In the genomic region with DNA sequence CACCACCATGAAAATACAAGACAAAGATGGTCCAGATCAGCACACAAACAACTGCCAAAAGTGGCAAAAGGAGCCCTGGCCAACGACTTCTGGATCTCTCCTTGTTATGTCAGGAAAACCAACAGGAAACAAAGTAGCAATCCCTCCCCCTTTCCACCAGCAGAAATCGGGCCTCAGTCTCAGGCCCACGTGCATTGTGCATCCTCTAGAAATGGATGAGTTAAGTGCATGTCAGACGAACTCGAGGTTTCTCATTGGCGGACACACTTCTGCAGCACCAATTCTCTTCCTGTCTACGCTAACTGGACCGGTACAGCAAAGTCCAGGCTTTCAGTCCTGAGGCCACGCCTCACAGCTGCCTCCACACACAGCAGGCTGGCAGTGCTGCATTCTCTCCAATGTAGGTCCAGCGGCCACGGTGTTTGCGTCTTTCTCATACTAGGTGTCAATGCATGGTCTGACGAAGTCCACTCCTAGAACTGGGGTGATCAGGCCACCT, we compare ENCODE assay signal across 22 mouse cellular contexts. TPM values are rescaled to one million over a fixed set of nuclear protein-coding genes. Genes with fewer than 3 reads are reported as not detected.
DNase-seq lines count a peak whose midpoint lies in the region; ATAC-seq and TF ChIP-seq lines count a peak whose summit lies in the region.
"Had no signal": no experiment of that assay in that cellular context is flagged by ENCODE, and none has a peak within 500 bp of the region (broad histone marks: within the 10 kb centered on the region; RNA-seq: fewer than 3 reads in every experiment).

No protein-coding gene starts in this region.

- H3K27ac ChIP-seq in heart, adult 2 months: peak overlapping the region; percentile 20; the same call in 1 of the 2 replicates
- H3K27ac ChIP-seq in heart, embryonic 16.5 days (ENCODE audit: low read length): peak overlapping the region; percentile 93
- 0 out of 2 replicates have a peak overlapping the region, but pooled peaks have one; percentile 76 for H3K27ac ChIP-seq in limb, embryonic 12.5 days
- H3K27ac ChIP-seq in limb, embryonic 10.5 days: no peak overlapping the region
- H3K27ac ChIP-seq in midbrain, postnatal 0 days (ENCODE audit: low read depth, low read length): no peak overlapping the region
- H3K27ac ChIP-seq: hindbrain, embryonic 13.5 days; kidney, postnatal 0 days; left cerebral cortex, adult 2 months had no signal

- WGBS in heart, adult 2 months: 51% methylated on average over 13 of the region's 13 CpGs
- WGBS in heart, embryonic 16.5 days: 67% methylated on average over 13 of the region's 13 CpGs
- WGBS in limb, embryonic 12.5 days: 88% methylated on average over 13 of the region's 13 CpGs
- 90% methylated on average over 13 of the region's 13 CpGs for WGBS in limb, embryonic 10.5 days
- 91% methylated on average over 13 of the region's 13 CpGs for WGBS in midbrain, postnatal 0 days

- H3K4me2 ChIP-seq in heart, embryonic 16.5 days (ENCODE audit: low read depth, low read length): no peak overlapping the region
- no peak overlapping the region for H3K4me2 ChIP-seq in limb, embryonic 12.5 days
- H3K4me2 ChIP-seq in midbrain, postnatal 0 days (ENCODE audit: low read depth, low read length, poor library complexity, severe bottlenecking): no peak overlapping the region
- H3K4me2 ChIP-seq: forebrain, embryonic 12.5 days; hindbrain, embryonic 13.5 days; intestine, embryonic 15.5 days had no signal

- peaks cover 3% of the 10 kb centered on the region; the same call in 1 of the 2 replicates for H3K79me2 ChIP-seq in heart, adult 2 months (replicated peaks; ENCODE audit: control insufficient read depth, insufficient read depth, low read length)

- H3K36me3 ChIP-seq in heart, adult 2 months (ENCODE audit: control insufficient read depth, insufficient read depth, low read length): no peaks in the 10 kb centered on the region
- peaks cover 27% of the 10 kb centered on the region; the same call in 1 of the 2 replicates for H3K36me3 ChIP-seq in heart, embryonic 16.5 days (ENCODE audit: control insufficient read depth, insufficient read depth)
- peaks cover 70% of the 10 kb centered on the region for H3K36me3 ChIP-seq in limb, embryonic 12.5 days
- peaks cover 76% of the 10 kb centered on the region for H3K36me3 ChIP-seq in limb, embryonic 10.5 days
- peaks cover 46% of the 10 kb centered on the region for H3K36me3 ChIP-seq in midbrain, postnatal 0 days (ENCODE audit: insufficient read depth, low read length)

- no peak for TF ChIP-seq EP300 in heart, adult 2 months (IDR thresholded peaks at IDR 0.05; ENCODE audit: insufficient read depth, low read depth, low read length)

- no peak overlapping the region for H3K9ac ChIP-seq in heart, adult 2 months (ENCODE audit: low read depth, low read length)
- no peak overlapping the region for H3K9ac ChIP-seq in heart, embryonic 16.5 days (ENCODE audit: low read length)
- H3K9ac ChIP-seq in limb, embryonic 12.5 days (replicated peaks): no peak overlapping the region
- H3K9ac ChIP-seq in midbrain, postnatal 0 days (replicated peaks; ENCODE audit: low read length, poor library complexity, severe bottlenecking): no peak overlapping the region
- H3K9ac ChIP-seq: embryonic facial prominence, embryonic 13.5 days; forebrain, embryonic 12.5 days; hindbrain, embryonic 13.5 days had no signal

- H3K4me3 ChIP-seq in heart, adult 2 months: no peak overlapping the region
- H3K4me3 ChIP-seq in heart, embryonic 16.5 days (ENCODE audit: low read length): no peak overlapping the region
- H3K4me3 ChIP-seq in limb, embryonic 12.5 days (replicated peaks): no peak overlapping the region
- H3K4me3 ChIP-seq in limb, embryonic 10.5 days: no peak overlapping the region
- H3K4me3 ChIP-seq in midbrain, postnatal 0 days (ENCODE audit: low read depth, low read length): no peak overlapping the region
- H3K4me3 ChIP-seq: embryonic facial prominence, embryonic 13.5 days; erythroblast, embryonic 14.5 days; forebrain, embryonic 12.5 days; hindbrain, embryonic 13.5 days; intestine, embryonic 15.5 days; left cerebral cortex, adult 2 months had no signal

- no peak for TF ChIP-seq CTCF in heart, adult 2 months (IDR thresholded peaks at IDR 0.05)
- no peak for TF ChIP-seq CTCF in midbrain, postnatal 0 days (IDR thresholded peaks at IDR 0.05)

- no peak for DNase-seq in heart, adult 2 months
- DNase-seq in heart, postnatal 36 days: no peak
- DNase-seq in heart, adult 18-20 months: no peak
- no peak for DNase-seq in limb, embryonic 10.5 days (ENCODE audit: low spot score)
- DNase-seq in midbrain, postnatal 0 days (ENCODE audit: low spot score): no peak
- DNase-seq: adrenal gland, postnatal 25 days; cerebellum, adult 8-10 months; cerebellum, postnatal 36 days; embryo, embryonic 11 days; liver; thymus, adult 2 months had no signal

- no peak for TF ChIP-seq POLR2A in heart, adult 2 months (IDR thresholded peaks at IDR 0.05; ENCODE audit: insufficient read depth, low read depth, low read length)

- ATAC-seq in heart, embryonic 16.5 days (replicated peaks; ENCODE audit: extremely low read depth, insufficient read depth, low FRiP score): no peak
- ATAC-seq in limb, embryonic 12.5 days (ENCODE audit: insufficient number of reproducible peaks, insufficient read depth, low FRiP score, low TSS enrichment, low read depth): no peak
- ATAC-seq in midbrain, postnatal 0 days (ENCODE audit: low FRiP score): no peak
- ATAC-seq: intestine, embryonic 15.5 days; lung, postnatal 0 days; midbrain, embryonic 16.5 days had no signal

- peaks cover 7% of the 10 kb centered on the region for H3K4me1 ChIP-seq in heart, adult 2 months (ENCODE audit: control insufficient read depth, insufficient read depth, low read length)
- peaks cover 29% of the 10 kb centered on the region for H3K4me1 ChIP-seq in heart, embryonic 16.5 days (ENCODE audit: control insufficient read depth, insufficient read depth, low read length)
- H3K4me1 ChIP-seq in limb, embryonic 12.5 days (replicated peaks): peaks cover 8% of the 10 kb centered on the region
- peaks cover 26% of the 10 kb centered on the region for H3K4me1 ChIP-seq in limb, embryonic 10.5 days
- H3K4me1 ChIP-seq in midbrain, postnatal 0 days (ENCODE audit: insufficient read depth, low read length): peaks cover 5% of the 10 kb centered on the region

- intact Hi-C loops in heart, adult 2 months (cut with DNase I): loop anchor here (2.0 to 10.0 kb wide), 2 partner anchors 61 to 139 kb away; no protein-coding TSS in a partner anchor
- intact Hi-C loops in heart, postnatal 36 days (cut with DNase I): loop anchor here (2.0 kb wide), 1 partner anchor 59 kb away; the partner anchor contains the start of gene Camk2g

- H3K27me3 ChIP-seq in heart, adult 2 months (ENCODE audit: control insufficient read depth, insufficient read depth, low read length): no peaks in the 10 kb centered on the region
- no peaks in the 10 kb centered on the region for H3K27me3 ChIP-seq in heart, embryonic 16.5 days (ENCODE audit: control insufficient read depth, insufficient read depth, low read length)
- H3K27me3 ChIP-seq in limb, embryonic 12.5 days: no peaks in the 10 kb centered on the region
- no peaks in the 10 kb centered on the region for H3K27me3 ChIP-seq in limb, embryonic 10.5 days (ENCODE audit: low read depth, poor library complexity, severe bottlenecking)
- no peaks in the 10 kb centered on the region for H3K27me3 ChIP-seq in midbrain, postnatal 0 days (ENCODE audit: insufficient read depth, low read length)
- H3K27me3 ChIP-seq: embryonic facial prominence, embryonic 13.5 days; forebrain, embryonic 12.5 days; hindbrain, embryonic 13.5 days; intestine, embryonic 15.5 days had no signal

- no peaks in the 10 kb centered on the region for H3K9me3 ChIP-seq in heart, embryonic 16.5 days (replicated peaks; ENCODE audit: control insufficient read depth, low read length)
- H3K9me3 ChIP-seq in limb, embryonic 12.5 days: no peaks in the 10 kb centered on the region
- H3K9me3 ChIP-seq in limb, embryonic 10.5 days (replicated peaks): no peaks in the 10 kb centered on the region
- no peaks in the 10 kb centered on the region for H3K9me3 ChIP-seq in midbrain, postnatal 0 days (ENCODE audit: low read length)
- H3K9me3 ChIP-seq: embryonic facial prominence, embryonic 13.5 days; forebrain, embryonic 12.5 days; hindbrain, embryonic 13.5 days; intestine, embryonic 15.5 days had no signal

RNA-seq across cellular contexts. Expression of gene Ndst2, which starts 1.6 kb away (rescaled TPM):
- total RNA-seq in heart, adult 2 months (2021): 1 to 10 TPM; 8.3 to 8.5 TPM
- 15.5 and 23.7 TPM in 2 replicates for polyA plus RNA-seq in heart, adult 2 months (2012; rRNA removed)
- total RNA-seq in heart, postnatal 36 days (2021): 10 to 100 TPM; 10.6 to 10.8 TPM
- 16.2 and 17.2 TPM in 2 replicates for polyA plus RNA-seq in heart, embryonic 16.5 days (2015; fragmentation: Nextera tagmentation; extraction: Ambion mirVana)
- 1 to 10 TPM; 6.4 to 8.3 TPM for total RNA-seq in heart, adult 18-20 months (2021)
- polyA plus RNA-seq in limb, embryonic 12.5 days (2016; fragmentation: Nextera tagmentation; extraction: Ambion mirVana): 29.6 and 33.1 TPM in 2 replicates
- polyA plus RNA-seq in limb, embryonic 10.5 days (2016; fragmentation: Nextera tagmentation; extraction: Ambion mirVana): 27.9 and 29.2 TPM in 2 replicates
- 20.5 and 23.2 TPM in 2 replicates for total RNA-seq in midbrain, postnatal 0 days (2014; rRNA removed)
- polyA plus RNA-seq in midbrain, postnatal 0 days (2015; fragmentation: Nextera tagmentation; extraction: Ambion mirVana): 14.0 and 14.1 TPM in 2 replicates

RNA-seq across cellular contexts. Expression of gene Zswim8, which starts 28.6 kb away (rescaled TPM):
- total RNA-seq in heart, adult 2 months (2021): 10 to 100 TPM; 38.5 to 40.0 TPM
- polyA plus RNA-seq in heart, adult 2 months (2012; rRNA removed): 103 and 108 TPM in 2 replicates
- total RNA-seq in heart, postnatal 36 days (2021): 10 to 100 TPM; 45.4 to 47.8 TPM
- 22.3 and 24.1 TPM in 2 replicates for polyA plus RNA-seq in heart, embryonic 16.5 days (2015; fragmentation: Nextera tagmentation; extraction: Ambion mirVana)
- total RNA-seq in heart, adult 18-20 months (2021): 10 to 100 TPM; 28.5 to 36.0 TPM
- 37.5 and 43.6 TPM in 2 replicates for polyA plus RNA-seq in limb, embryonic 12.5 days (2016; fragmentation: Nextera tagmentation; extraction: Ambion mirVana)
- 32.5 and 39.3 TPM in 2 replicates for polyA plus RNA-seq in limb, embryonic 10.5 days (2016; fragmentation: Nextera tagmentation; extraction: Ambion mirVana)
- 154 and 183 TPM in 2 replicates for total RNA-seq in midbrain, postnatal 0 days (2014; rRNA removed)
- polyA plus RNA-seq in midbrain, postnatal 0 days (2015; fragmentation: Nextera tagmentation; extraction: Ambion mirVana): 35.1 and 37.8 TPM in 2 replicates

RNA-seq across cellular contexts. Expression of gene Chchd1, which starts 33.1 kb away (rescaled TPM):
- 100 to 1,000 TPM in 1 of 2 experiments, 10 to 100 TPM in 1; 98.8 to 126 TPM for total RNA-seq in heart, adult 2 months (2021)
- polyA plus RNA-seq in heart, adult 2 months (2012; rRNA removed): 66.8 and 89.0 TPM in 2 replicates
- 100 to 1,000 TPM; 120 to 123 TPM for total RNA-seq in heart, postnatal 36 days (2021)
- polyA plus RNA-seq in heart, embryonic 16.5 days (2015; fragmentation: Nextera tagmentation; extraction: Ambion mirVana): 175 and 177 TPM in 2 replicates
- 100 to 1,000 TPM; 108 to 122 TPM for total RNA-seq in heart, adult 18-20 months (2021)
- 243 and 264 TPM in 2 replicates for polyA plus RNA-seq in limb, embryonic 12.5 days (2016; fragmentation: Nextera tagmentation; extraction: Ambion mirVana)
- 238 and 280 TPM in 2 replicates for polyA plus RNA-seq in limb, embryonic 10.5 days (2016; fragmentation: Nextera tagmentation; extraction: Ambion mirVana)
- total RNA-seq in midbrain, postnatal 0 days (2014; rRNA removed): 122 and 180 TPM in 2 replicates
- 186 and 195 TPM in 2 replicates for polyA plus RNA-seq in midbrain, postnatal 0 days (2015; fragmentation: Nextera tagmentation; extraction: Ambion mirVana)

RNA-seq across cellular contexts. Expression of gene Fut11, which starts 41.2 kb away (rescaled TPM):
- total RNA-seq in heart, adult 2 months (2021): 1 to 10 TPM; 5.3 to 5.9 TPM
- polyA plus RNA-seq in heart, adult 2 months (2012; rRNA removed): 5.3 and 6.9 TPM in 2 replicates
- total RNA-seq in heart, postnatal 36 days (2021): 1 to 10 TPM; 6.6 to 7.1 TPM
- 20.5 and 20.6 TPM in 2 replicates for polyA plus RNA-seq in heart, embryonic 16.5 days (2015; fragmentation: Nextera tagmentation; extraction: Ambion mirVana)
- total RNA-seq in heart, adult 18-20 months (2021): 1 to 10 TPM; 4.6 to 6.1 TPM
- polyA plus RNA-seq in limb, embryonic 12.5 days (2016; fragmentation: Nextera tagmentation; extraction: Ambion mirVana): 24.9 and 27.2 TPM in 2 replicates
- polyA plus RNA-seq in limb, embryonic 10.5 days (2016; fragmentation: Nextera tagmentation; extraction: Ambion mirVana): 18.2 and 20.4 TPM in 2 replicates
- 21.0 and 22.8 TPM in 2 replicates for total RNA-seq in midbrain, postnatal 0 days (2014; rRNA removed)
- 23.0 and 23.7 TPM in 2 replicates for polyA plus RNA-seq in midbrain, postnatal 0 days (2015; fragmentation: Nextera tagmentation; extraction: Ambion mirVana)

RNA-seq across cellular contexts. Expression of gene Camk2g, which starts 57.9 kb away (rescaled TPM):
- 10 to 100 TPM; 36.8 to 41.0 TPM for total RNA-seq in heart, adult 2 months (2021)
- polyA plus RNA-seq in heart, adult 2 months (2012; rRNA removed): 37.0 and 54.6 TPM in 2 replicates
- 10 to 100 TPM; 51.4 to 52.8 TPM for total RNA-seq in heart, postnatal 36 days (2021)
- polyA plus RNA-seq in heart, embryonic 16.5 days (2015; fragmentation: Nextera tagmentation; extraction: Ambion mirVana): 81.5 and 103 TPM in 2 replicates
- 10 to 100 TPM; 43.8 to 47.7 TPM for total RNA-seq in heart, adult 18-20 months (2021)
- polyA plus RNA-seq in limb, embryonic 12.5 days (2016; fragmentation: Nextera tagmentation; extraction: Ambion mirVana): 59.0 and 67.8 TPM in 2 replicates
- 43.3 and 57.6 TPM in 2 replicates for polyA plus RNA-seq in limb, embryonic 10.5 days (2016; fragmentation: Nextera tagmentation; extraction: Ambion mirVana)
- total RNA-seq in midbrain, postnatal 0 days (2014; rRNA removed): 239 and 267 TPM in 2 replicates
- 261 and 284 TPM in 2 replicates for polyA plus RNA-seq in midbrain, postnatal 0 days (2015; fragmentation: Nextera tagmentation; extraction: Ambion mirVana)

Comparison
In these comparisons a context has a peak if more than half of its experiments do, and no peak if none do; other contexts are left out.
1. H3K27ac ChIP-seq: peak in heart, adult 2 months (single experiment), heart, embryonic 16.5 days (single experiment) and limb, embryonic 12.5 days (single experiment); none in limb, embryonic 10.5 days (single experiment) and midbrain, postnatal 0 days (single experiment).